Mouse (Mus musculus) brain, embryonic 18.5 days (tissue): ENCODE results near the gene 4922502D21Rik.

ENCODE experiments used
- DNase-seq: peaks from one replicate; pipeline ENCODE4 v3.0.0-alpha.2; 2012; ENCODE audit warnings: low read depth, low spot score

Gene 4922502D21Rik

DNA sequence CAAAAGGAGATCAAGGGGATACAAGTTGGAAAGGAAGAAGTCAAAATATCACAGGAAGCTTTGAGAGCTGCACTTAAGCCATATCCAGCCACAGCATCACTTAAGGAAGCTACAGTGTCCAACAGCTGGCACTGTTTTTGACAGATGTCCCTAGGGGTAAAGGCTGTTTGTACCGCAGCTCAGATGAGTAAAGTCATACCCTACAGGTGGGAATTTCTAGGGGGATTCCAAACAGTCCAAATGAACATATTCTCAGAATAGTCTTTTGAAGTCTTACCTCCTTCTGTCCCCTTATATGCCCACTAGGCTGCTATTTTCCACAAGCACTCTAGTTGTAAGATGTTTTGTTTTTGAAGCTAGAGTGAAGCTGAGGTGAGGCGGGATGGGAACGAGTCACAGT is 19.1 kb downstream of the 4922502D21Rik start:
- DNase-seq = no peak

DNA sequence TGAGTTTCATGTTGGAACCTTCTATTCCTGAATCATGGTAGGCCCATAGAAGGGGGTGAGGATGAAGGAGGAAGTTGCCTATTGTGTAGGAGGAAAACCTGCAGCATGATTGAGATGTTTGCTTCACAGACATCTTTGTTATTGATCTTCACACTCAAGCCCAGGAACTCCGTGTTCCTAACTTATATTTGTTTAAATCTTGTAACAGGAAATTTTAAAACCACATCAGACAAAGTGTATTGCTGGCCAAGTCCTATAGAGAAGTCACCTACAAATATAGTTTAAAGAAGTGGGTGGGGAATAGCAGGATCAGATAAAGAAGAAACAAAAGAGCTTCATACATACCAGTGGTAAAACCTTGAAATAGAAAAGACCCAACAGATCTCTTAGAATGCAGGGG is 27.4 kb downstream of the 4922502D21Rik start:
- DNase-seq = no peak

DNA sequence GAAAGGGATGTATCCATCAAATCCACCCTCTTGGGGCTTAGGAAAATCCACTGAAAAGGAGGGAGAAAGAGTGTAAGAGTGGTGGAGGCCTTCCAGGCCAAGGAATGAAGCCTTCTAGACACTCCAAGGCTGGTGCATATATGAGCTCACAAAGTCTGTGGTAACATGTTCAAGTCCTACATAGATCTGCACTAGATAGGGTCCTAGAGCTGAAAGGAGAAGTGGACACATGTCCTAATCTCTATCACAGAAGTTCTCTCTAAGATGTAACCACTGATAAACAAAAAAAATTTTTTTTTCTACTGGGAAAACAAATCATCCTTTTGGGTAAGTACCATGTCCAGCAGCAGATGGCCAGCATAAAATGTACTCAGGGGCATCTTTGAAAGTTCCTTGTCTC is 42.9 kb downstream of the 4922502D21Rik start:
- DNase-seq = no peak

DNA sequence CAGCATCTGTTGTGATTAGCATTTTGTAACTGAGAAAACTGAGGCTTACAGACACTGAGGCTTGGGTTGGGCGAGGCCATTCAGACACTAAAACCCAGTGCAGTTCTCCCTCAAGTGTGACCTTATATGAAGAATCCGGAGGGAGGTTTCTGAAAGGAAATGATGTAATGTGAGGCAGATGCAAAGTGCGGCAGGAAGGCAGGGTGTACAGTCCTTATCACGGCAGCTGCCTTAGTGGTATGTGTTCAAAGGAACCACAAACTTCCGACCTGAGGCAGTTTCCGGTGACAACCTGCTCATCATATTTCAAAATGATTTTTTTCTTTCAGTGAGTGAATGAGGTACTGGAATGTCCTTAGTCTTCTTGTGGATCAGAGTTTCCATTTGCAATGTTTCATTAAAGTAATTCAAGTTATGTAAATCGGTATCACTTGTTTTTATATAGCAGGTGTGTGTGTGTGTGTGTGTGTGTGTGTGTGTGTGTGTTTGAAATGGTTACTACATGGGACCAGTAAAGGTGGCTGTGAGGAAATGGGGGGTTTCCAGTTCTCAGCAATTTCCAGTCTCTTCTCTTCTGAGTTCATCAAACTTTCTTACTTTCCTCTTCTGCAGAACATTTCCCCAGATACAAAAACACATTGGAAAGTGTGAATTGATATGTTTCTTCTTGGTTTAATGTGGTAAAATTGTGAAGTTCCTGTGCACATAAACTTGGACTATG is 47.1 kb downstream of the 4922502D21Rik start:
- no peak for DNase-seq

DNA sequence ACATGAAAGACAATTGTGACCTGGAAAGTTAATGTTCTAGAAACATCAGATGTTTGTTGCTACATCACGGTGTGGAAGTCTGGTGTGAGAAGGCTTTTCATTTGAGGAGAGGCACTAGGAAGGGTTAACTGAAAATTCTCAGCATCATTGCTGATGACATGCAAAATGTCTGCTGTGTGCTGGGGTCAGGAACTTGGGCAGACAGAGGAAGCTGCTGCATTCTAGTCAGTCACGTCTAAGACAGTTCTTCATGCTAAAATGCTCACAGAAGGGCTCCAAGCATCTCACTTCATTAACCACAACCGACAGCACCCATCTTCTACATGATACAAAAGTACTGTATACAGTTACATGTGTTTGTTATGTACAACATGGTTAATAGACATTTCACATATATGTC is 48.3 kb downstream of the 4922502D21Rik start:
- no peak for DNase-seq

DNA sequence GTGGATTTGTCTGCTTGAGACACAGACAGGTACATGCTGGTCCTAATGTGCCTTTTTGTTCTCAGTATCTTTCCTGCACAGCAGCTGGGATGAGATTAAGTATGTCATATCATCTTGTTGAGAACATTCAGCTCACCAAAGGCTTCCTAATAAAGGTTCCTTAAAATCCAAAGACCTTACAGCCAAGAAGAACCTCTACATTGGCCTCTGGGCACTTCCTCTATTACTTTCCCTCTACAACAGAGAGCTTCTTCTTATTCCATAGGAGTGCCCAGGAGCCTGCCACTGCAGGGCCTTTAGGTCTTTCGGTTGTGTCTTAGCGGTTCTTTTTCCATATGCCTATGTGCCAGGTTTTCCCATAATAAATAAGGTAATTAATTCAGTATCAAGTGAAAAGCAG is 55.1 kb downstream of the 4922502D21Rik start:
- no peak for DNase-seq

DNA sequence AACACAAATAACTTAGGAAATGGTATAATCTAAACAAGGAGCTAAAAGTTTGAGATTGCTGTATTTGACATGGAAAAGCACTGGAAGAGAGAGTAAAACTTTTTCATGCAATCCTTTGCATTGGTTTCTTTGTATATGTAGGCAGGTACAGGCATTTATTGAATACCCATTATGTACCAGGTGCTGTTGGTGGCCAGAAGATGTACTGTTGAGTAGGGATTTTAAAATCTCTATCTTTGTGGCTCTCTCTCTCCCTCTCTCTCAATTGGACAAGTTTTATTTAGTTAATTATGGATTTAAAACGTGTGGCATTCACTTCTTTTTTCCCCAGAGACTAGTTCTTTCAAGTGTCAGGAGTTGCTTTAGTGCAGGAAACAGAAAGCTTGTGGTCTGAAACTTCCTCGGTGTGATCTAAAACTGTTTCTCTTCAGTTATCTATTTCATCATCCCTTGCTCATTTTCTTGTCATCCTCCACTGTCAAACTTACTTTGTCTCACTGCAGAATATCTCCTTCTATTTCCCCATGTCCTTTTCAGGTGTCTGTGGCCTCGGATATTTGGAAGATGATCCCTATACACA is 55.9 kb downstream of the 4922502D21Rik start:
- no peak for DNase-seq

DNA sequence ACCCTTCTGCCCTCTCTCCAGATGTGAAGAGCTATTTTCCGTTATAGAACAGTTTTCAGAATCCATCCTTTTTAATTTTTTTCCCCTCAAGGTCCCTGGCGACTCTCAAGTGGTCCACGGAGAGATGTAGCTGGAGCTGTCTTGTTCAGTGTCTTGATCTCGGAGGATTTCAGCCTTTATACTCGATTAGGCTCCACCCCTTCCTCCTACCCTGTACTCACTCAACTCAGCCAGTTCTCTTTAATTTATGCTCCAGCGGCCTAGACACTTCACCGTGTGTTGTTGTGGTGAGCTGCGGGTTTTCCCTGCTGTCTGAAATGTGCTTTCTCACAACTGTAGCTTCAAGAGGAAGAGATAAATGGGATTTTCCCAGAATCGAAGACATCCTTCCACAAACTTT is 56.4 kb downstream of the 4922502D21Rik start, which contains the start of gene Cd69:
Gene Cd69 (minus strand): TSS at position 217 of the 400 bp plus-strand sequence.
- DNase-seq = no peak

DNA sequence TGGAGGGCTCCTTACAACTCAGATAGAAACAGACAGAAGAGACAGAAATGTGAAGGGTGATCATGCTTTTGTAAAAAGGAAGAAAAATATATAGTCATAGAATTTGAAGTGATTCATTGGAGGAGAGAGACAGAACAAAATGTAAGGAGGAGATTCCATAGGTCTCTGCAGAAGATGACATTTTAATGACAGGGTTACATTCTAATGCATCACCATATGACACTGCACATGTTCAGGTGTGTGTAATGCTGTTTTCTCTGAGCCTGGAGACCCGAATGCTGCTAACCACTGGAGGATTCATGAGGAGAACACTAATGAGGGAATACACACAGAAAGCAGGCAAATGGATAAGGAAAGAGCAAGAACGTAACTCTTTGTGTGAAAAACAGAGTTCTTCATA is 57.1 kb downstream of the 4922502D21Rik start:
- DNase-seq = no peak

DNA sequence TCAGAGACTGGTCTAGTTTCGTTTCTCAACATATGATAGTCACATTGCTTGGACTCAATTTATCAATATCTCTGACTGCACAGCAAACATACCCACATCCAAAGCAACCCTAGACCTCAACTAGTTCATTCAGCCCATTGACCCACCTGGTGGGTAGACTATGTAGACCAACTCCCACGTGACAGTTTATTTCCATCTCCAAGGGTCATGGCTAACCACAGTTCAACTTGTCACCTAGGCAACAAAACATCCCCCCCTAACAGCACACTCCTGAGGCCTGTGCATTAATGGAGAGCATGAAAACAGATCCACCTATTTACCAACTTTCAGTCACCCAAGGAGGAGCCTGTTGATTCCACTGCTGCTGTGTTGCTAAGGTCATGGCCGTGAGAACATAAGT is 57.9 kb downstream of the 4922502D21Rik start:
- DNase-seq = no peak
